Mouse (Mus musculus) hematopoietic stem cell, adult 5-6 weeks (primary cell): Measurements from ENCODE around the gene Fcer1g. TPM values are rescaled to one million over a fixed set of nuclear protein-coding genes. Genes with fewer than 3 reads are reported as not detected.

ENCODE experiments used
- ATAC-seq, 2 experiments: fragments of 125-278 bp in 1 of 2; replicated peaks in 1 of 2; 2 replicates each; pipeline ENCODE4 v1.8.0; 2016 to 2017; ENCODE audit warnings: inconsistent platforms in 2 of 2, mild to moderate bottlenecking in 2 of 2, moderate number of reproducible peaks in 2 of 2, low read depth in 1 of 2, moderate TSS enrichment in 1 of 2; ENCODE audit not compliant: low FRiP score in 2 of 2, poor library complexity in 2 of 2, severe bottlenecking in 2 of 2, insufficient read depth in 1 of 2, low TSS enrichment in 1 of 2
- total RNA-seq: library from RNA; stranded (forward); fragments of 172-1452, 232-1000 nt; gene quantifications from 2 replicates; pipeline ENCODE4 v1.2.3, GENCODE M21; 2017

Fcer1g gene
- total RNA-seq: 44.5 and 76.7 TPM in 2 replicates

GRCm38 (mm10) chr1:171234126-171234525, at the start of gene Fcer1g:
Gene Fcer1g, minus strand, starts transcription at chr1:171234365.
- peak; percentile 40 to 75 for ATAC-seq

DNA sequence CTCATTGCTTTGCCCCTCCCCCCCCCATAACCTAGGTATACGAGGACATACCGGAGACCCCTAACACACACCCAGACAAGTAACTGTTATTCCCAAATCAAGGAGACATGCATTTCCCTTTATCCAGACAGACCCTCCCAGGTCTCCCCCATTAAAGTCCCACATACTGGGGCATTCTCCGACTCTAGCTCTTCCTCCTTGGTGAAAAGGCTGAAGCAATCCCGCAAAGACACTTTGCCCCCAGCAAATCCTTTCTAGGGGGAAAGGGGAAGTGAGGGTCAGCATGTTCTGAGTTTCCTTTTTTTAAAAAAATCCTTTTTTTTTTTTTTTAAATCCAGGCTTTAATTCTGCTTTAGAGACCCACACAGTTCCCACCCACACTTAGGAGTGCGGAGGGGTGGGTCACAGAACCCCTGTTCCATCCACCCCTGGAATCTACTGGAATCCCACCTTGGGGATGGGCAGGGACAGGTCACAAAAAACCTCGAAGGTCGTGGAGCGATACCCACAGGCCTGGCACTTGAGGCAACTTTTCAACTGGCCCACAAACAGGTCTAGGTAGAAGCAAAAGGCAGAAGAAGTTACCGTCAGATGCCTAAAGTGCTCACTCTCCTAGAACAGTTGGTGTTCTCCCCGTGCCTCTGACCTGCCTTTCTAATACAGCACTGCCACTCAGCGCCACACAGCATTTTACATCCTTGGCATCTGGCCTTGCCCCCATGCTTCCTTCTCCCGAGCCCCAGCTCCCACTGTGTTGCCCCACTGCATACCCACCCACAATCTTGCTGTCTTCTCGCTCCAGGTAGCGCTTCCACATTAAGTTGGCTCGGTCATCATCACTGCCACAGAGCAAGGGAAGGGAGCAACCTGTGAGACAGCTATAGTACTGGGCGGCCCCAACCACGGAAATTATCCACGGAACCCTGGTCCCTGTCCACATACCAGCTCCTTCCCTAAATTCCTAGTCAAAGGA, 49.3 kb upstream of the Fcer1g start:
- ATAC-seq: no peak

- ATAC-seq: no peak
Observed at GRCm38 (mm10) chr1:171282086-171282805, 48.1 kb upstream of the Fcer1g start.

DNA sequence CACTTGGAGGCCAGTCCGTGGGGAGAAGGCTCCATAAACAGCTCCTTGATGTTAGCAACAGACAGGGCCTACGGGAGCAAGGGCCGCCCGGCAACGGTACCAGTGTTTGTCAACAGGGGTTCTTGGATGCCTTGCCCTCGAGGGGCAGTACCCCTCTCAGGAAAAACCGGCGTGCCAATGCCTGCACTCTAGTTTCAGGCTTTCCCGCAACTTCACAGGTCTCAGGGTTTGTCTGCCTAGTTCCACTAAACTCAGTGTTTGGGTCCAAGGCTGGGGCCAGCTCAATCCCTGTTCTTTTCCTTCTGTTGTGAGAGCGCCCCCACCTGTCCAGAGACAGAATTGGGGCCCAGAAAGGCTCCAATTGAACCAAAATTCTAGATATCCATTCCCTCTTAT, 47.4 kb upstream of the Fcer1g start:
- ATAC-seq: peak; percentile 55 to 57

GRCm38 (mm10) chr1:171280916-171281527, 46.9 kb upstream of the Fcer1g start, which contains the start of gene Ppox:
Gene Ppox, minus strand, starts transcription at chr1:171281186.
- ATAC-seq: peak; percentile 93 to 94

- ATAC-seq: peak; percentile 0 to 2; a peak in 1 of 4 replicates
Observed at GRCm38 (mm10) chr1:171280250-171280915, 46.2 kb upstream of the Fcer1g start.

DNA sequence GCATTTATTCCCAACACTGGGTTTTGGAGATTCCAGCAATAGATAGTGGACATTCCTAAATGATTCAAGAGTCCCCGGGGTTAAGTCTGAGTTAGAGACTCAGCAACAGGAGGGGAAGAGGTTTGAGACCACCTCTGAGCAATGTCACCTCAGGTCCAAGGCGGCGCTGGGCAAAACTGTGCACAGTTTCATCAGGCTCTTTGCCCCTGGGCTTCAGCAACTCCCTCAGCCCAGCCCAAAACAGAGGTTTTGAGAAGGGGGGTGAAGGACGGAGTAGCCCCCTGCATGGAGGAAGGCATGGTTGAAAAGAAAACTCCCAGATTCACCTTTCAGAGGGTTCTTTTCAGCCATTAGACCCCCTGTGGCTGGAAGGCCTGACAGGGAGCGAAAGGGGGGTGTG, 45.6 kb upstream of the Fcer1g start:
- ATAC-seq: no peak

DNA sequence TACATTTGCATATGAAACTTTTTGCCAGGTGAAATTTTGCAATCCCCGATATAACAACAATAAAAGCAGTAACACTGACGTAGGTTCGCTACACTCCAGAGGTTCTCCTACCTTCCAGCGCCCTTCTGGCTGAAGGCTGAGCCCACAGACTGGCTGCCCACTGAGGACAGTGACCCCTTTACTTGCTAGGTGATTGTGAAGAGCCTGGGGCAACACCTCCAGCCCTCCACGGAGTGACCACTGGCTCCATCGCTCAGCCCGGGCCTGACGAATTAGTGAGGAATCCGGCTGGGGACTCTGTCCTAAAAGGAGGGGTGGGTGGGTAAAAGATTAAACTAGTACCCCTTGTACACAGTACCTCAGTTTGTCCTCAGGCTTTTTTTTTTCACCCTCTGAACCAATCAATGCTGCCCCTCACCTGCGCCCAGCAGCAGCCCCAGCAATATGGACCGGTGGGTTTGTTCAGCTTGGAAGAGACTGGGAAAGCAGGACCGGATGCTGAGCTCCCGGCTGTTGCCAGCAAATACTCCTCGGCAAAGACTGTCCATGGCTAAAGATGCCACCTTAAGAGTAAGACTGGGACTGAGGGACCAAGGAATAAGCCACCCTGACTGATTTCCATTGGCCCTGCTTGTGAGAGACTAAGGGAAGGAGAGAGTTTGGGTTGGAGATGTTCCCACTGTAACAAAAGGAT, 45.0 kb upstream of the Fcer1g start:
- no peak for ATAC-seq

DNA sequence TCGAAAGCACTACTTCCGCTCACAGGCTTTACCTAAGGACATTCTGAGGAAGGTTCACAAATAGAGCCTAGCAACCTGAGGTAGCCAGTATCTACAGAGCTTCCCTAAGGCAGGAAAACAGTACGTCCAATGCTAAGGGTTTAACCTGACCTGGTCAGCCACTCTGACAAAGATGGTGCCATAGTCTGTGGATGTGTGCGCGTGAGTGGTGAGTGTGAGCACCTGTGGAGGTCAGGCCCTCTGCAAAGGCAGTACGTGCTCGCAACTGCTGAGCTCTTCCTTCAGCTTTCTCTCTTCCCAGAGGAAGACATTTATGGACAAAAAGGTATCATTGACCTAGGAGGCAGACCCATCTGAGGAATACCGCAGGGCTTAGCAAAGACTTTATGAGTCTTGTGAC, 44.3 kb upstream of the Fcer1g start:
- no peak for ATAC-seq

GRCm38 (mm10) chr1:171277736-171278135, 43.6 kb upstream of the Fcer1g start:
- ATAC-seq: no peak

- no peak for ATAC-seq
Observed at GRCm38 (mm10) chr1:171276110-171276748, 42.1 kb upstream of the Fcer1g start.

DNA sequence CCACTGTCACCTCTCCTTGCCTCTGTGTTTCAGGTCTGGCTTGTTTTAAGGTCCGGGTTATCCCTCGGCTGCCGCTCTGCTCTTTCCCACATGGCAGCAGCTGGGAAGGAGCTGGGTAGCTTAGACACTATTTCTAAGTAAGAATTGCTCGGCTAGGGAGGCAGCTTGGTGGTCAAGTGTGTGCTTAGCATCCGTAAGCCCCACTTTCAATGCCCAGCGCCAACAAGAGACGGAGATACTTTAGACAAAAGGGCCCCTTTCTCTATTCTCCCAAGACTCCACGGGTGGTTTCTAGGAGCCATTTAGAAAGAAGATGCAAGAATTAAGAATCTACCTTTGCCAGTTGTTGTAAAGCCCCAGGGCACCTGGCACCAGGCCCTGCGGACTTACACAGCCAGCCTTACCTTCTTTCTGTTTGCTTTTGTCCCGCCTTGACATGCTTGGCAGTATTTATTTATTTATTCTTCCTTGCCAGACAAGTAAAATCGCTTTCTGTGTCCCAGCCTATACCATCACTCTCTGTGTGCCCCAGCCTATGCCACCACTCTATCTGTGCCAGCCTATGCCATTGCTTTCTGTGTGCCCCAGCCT, 41.1 kb upstream of the Fcer1g start:
- no peak for ATAC-seq

- ATAC-seq: peak in 1 of 2 experiments; percentile 30; a peak in 1 of 4 replicates
Observed at GRCm38 (mm10) chr1:171274171-171274570, 40.0 kb upstream of the Fcer1g start.

DNA sequence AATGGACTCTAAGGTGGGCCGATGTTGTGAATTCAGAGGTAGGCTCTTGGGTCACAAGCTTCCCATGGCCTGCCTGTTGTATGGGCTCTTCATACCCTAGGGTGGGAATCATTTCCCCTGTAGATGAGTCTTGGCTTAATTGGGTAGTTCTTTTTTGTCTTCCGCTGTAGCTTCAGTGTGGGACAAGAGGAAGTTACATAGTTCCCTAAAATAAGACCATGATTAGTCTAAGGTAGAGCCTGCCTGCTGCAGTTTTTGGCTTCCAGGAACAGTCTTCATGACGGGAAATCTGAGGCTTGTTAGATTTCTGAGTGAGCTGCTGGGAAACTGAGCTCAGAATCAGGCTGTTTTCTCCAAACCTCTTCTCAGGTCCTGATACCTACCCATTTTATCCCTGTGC, 37.9 kb upstream of the Fcer1g start:
- peak; percentile 23 to 39; a peak in 3 of 4 replicates for ATAC-seq

DNA sequence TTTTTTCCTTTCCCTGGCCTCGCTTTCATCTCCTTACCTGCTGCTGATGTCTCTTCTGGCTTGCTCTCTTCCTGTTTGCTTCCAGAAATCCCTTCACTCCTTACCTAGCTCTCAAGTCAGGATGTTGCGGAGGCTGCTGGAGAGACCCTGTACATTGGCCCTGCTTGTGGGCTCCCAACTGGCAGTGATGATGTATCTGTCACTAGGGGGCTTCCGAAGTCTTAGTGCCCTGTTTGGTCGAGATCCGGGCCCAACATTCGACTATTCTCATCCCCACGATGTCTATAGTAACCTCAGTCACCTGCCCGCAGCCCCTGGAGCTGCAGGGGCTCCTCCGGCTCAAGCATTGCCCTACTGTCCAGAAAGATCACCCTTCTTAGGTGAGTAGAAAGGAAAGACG, 37.5 kb upstream of the Fcer1g start:
- ATAC-seq: no peak

GRCm38 (mm10) chr1:171271196-171271595, 37.0 kb upstream of the Fcer1g start:
- no peak for ATAC-seq
